Mouse (Mus musculus): Measurements from ENCODE around the gene Rffl. TPM values are rescaled to one million over a fixed set of nuclear protein-coding genes. Genes with fewer than 3 reads are reported as not detected.
A peak's percentile ranks its signal among the peaks of the same experiment; 100 is the strongest.

Gene Rffl
- polyA plus RNA-seq, 1 experiment from 2014 or later = 4.7 TPM

- H3K9me3 ChIP-seq = no peaks in the 10 kb centered on the region
- H3K27me3 ChIP-seq = no peaks in the 10 kb centered on the region
- H3K4me3 ChIP-seq = no peak overlapping the region
- no peaks in the 10 kb centered on the region for H3K36me3 ChIP-seq
- no peak overlapping the region for H3K4me2 ChIP-seq
- peaks cover 23% of the 10 kb centered on the region for H3K4me1 ChIP-seq (replicated peaks)
- H3K9ac ChIP-seq = no peak overlapping the region
- H3K27ac ChIP-seq = no peak overlapping the region
- ATAC-seq (ENCODE audit: low FRiP score) = no peak
- 90% methylated on average over 6 of the region's 6 CpGs for WGBS
These were observed 16.9 kb downstream of the Rffl start for GRCm38 (mm10) chr11:82854111-82854510.

- Histone ChIP-seq H3K9me3 (no peaks in the 10 kb centered on the region), H3K27me3 (no peaks in the 10 kb centered on the region), H3K9ac (no peak overlapping the region), H3K4me2 (no peak overlapping the region), H3K4me1 (replicated peaks) (peaks cover 23% of the 10 kb centered on the region), H3K36me3 (no peaks in the 10 kb centered on the region), H3K4me3 (no peak overlapping the region), H3K27ac (no peak overlapping the region)
- WGBS = 94% methylated on average over 7 of the region's 7 CpGs
- no peak for ATAC-seq (ENCODE audit: low FRiP score)
These were observed 18.1 kb downstream of the Rffl start for GRCm38 (mm10) chr11:82852958-82853357.

GRCm38 (mm10) chr11:82852540-82852939 lies 18.5 kb downstream of the Rffl start:
- no peak for ATAC-seq (ENCODE audit: low FRiP score)
- H3K4me1 ChIP-seq (replicated peaks) = peaks cover 23% of the 10 kb centered on the region

GRCm38 (mm10) chr11:82852115-82852514 lies 18.9 kb downstream of the Rffl start:
- H3K9me3 ChIP-seq = no peaks in the 10 kb centered on the region
- H3K4me1 ChIP-seq (replicated peaks) = peaks cover 23% of the 10 kb centered on the region
- no peaks in the 10 kb centered on the region for H3K27me3 ChIP-seq
- H3K36me3 ChIP-seq = no peaks in the 10 kb centered on the region
- no peak for ATAC-seq (ENCODE audit: low FRiP score)
- no peak overlapping the region for H3K27ac ChIP-seq
- 88% methylated on average over 11 of the region's 11 CpGs for WGBS
- H3K4me3 ChIP-seq = no peak overlapping the region
- no peak overlapping the region for H3K4me2 ChIP-seq
- no peak overlapping the region for H3K9ac ChIP-seq

More at GRCm38 (mm10) chr11:82852540-82852939, 18.5 kb downstream of the Rffl start:
- H3K4me2 ChIP-seq = no peak overlapping the region
- no peaks in the 10 kb centered on the region for H3K36me3 ChIP-seq
- H3K9ac ChIP-seq = no peak overlapping the region
- 86% methylated on average over 10 of the region's 10 CpGs for WGBS
- H3K9me3 ChIP-seq = no peaks in the 10 kb centered on the region
- no peak overlapping the region for H3K27ac ChIP-seq
- H3K4me3 ChIP-seq = no peak overlapping the region
- H3K27me3 ChIP-seq = no peaks in the 10 kb centered on the region

- Histone ChIP-seq H3K9me3 (no peaks in the 10 kb centered on the region), H3K4me3 (no peak overlapping the region), H3K27me3 (no peaks in the 10 kb centered on the region), H3K9ac (0 out of 2 replicates have a peak overlapping the region, but pooled peaks have one; percentile 2), H3K36me3 (no peaks in the 10 kb centered on the region), H3K4me1 (replicated peaks) (peaks cover 33% of the 10 kb centered on the region), H3K4me2 (no peak overlapping the region), H3K27ac (peak overlapping the region; percentile 64)
- WGBS = 49% methylated on average over 5 of the region's 5 CpGs
- no peak for ATAC-seq (ENCODE audit: low FRiP score)
These were observed 20.8 kb downstream of the Rffl start for GRCm38 (mm10) chr11:82850259-82850658.

- no peak overlapping the region for H3K27ac ChIP-seq
These were observed 23.4 kb downstream of the Rffl start for GRCm38 (mm10) chr11:82847571-82848000.

GRCm38 (mm10) chr11:82846938-82847337 lies 24.1 kb downstream of the Rffl start:
- H3K9me3 ChIP-seq = no peaks in the 10 kb centered on the region
- H3K4me2 ChIP-seq = no peak overlapping the region
- WGBS = 68% methylated on average over 3 of the region's 3 CpGs
- H3K27me3 ChIP-seq = no peaks in the 10 kb centered on the region
- no peak for ATAC-seq (ENCODE audit: low FRiP score)
- no peak overlapping the region for H3K27ac ChIP-seq
- H3K4me1 ChIP-seq (replicated peaks) = peaks cover 38% of the 10 kb centered on the region
- no peak overlapping the region for H3K4me3 ChIP-seq
- no peak overlapping the region for H3K9ac ChIP-seq
- no peaks in the 10 kb centered on the region for H3K36me3 ChIP-seq

More at GRCm38 (mm10) chr11:82847571-82848000, 23.4 kb downstream of the Rffl start:
- Histone ChIP-seq H3K4me3 (no peak overlapping the region), H3K4me1 (replicated peaks) (peaks cover 38% of the 10 kb centered on the region), H3K9me3 (no peaks in the 10 kb centered on the region), H3K4me2 (no peak overlapping the region), H3K27me3 (no peaks in the 10 kb centered on the region), H3K36me3 (no peaks in the 10 kb centered on the region), H3K9ac (no peak overlapping the region)
- 34% methylated on average over 6 of the region's 6 CpGs for WGBS
- ATAC-seq (ENCODE audit: low FRiP score) = no peak

GRCm38 (mm10) chr11:82846079-82846436 lies 25.0 kb downstream of the Rffl start:
- Histone ChIP-seq H3K27ac (peak overlapping the region; percentile 10; the same call in 1 of the 2 replicates), H3K4me3 (peak overlapping the region; percentile 7; the same call in 1 of the 2 replicates), H3K4me1 (replicated peaks) (peaks cover 30% of the 10 kb centered on the region), H3K9ac (peak overlapping the region; percentile 65), H3K4me2 (peak overlapping the region; percentile 37), H3K36me3 (no peaks in the 10 kb centered on the region), H3K9me3 (no peaks in the 10 kb centered on the region), H3K27me3 (no peaks in the 10 kb centered on the region)
- WGBS = 18% methylated on average over 4 of the region's 4 CpGs
- no peak for ATAC-seq (ENCODE audit: low FRiP score)

- Histone ChIP-seq H3K4me3 (peak overlapping the region; percentile 7; the same call in 1 of the 2 replicates), H3K27me3 (no peaks in the 10 kb centered on the region), H3K4me2 (peak overlapping the region; percentile 37), H3K9ac (peak overlapping the region; percentile 65), H3K4me1 (replicated peaks) (peaks cover 26% of the 10 kb centered on the region), H3K27ac (peak overlapping the region; percentile 10), H3K9me3 (no peaks in the 10 kb centered on the region), H3K36me3 (no peaks in the 10 kb centered on the region)
- 28% methylated on average over 16 of the region's 16 CpGs for WGBS
- ATAC-seq (ENCODE audit: low FRiP score) = 0 out of 2 replicates have a peak, but pooled peaks have one; percentile 49
These were observed 25.5 kb downstream of the Rffl start for GRCm38 (mm10) chr11:82845415-82846078.

- no peak overlapping the region for H3K4me3 ChIP-seq
- ATAC-seq (ENCODE audit: low FRiP score) = no peak
- H3K36me3 ChIP-seq = no peaks in the 10 kb centered on the region
- H3K27me3 ChIP-seq = no peaks in the 10 kb centered on the region
- peak overlapping the region; percentile 65; the same call in 1 of the 2 replicates for H3K9ac ChIP-seq
- peak overlapping the region; percentile 10; the same call in 1 of the 2 replicates for H3K27ac ChIP-seq
- no peak overlapping the region for H3K4me2 ChIP-seq
- WGBS = 72% methylated on average over 11 of the region's 11 CpGs
- H3K9me3 ChIP-seq = no peaks in the 10 kb centered on the region
- peaks cover 20% of the 10 kb centered on the region for H3K4me1 ChIP-seq (replicated peaks)
These were observed 26.1 kb downstream of the Rffl start for GRCm38 (mm10) chr11:82844771-82845414.

GRCm38 (mm10) chr11:82838511-82838910 lies 32.5 kb downstream of the Rffl start:
- H3K9ac ChIP-seq = no peak overlapping the region
- no peaks in the 10 kb centered on the region for H3K9me3 ChIP-seq
- no peak for ATAC-seq (ENCODE audit: low FRiP score)
- WGBS = 32% methylated on average over 5 of the region's 5 CpGs
- no peak overlapping the region for H3K4me3 ChIP-seq
- H3K4me1 ChIP-seq (replicated peaks) = peaks cover 24% of the 10 kb centered on the region
- H3K27me3 ChIP-seq = no peaks in the 10 kb centered on the region
- H3K4me2 ChIP-seq = no peak overlapping the region
- no peaks in the 10 kb centered on the region for H3K36me3 ChIP-seq
- H3K27ac ChIP-seq = no peak overlapping the region

- ATAC-seq (ENCODE audit: low FRiP score) = no peak
- H3K9ac ChIP-seq = no peak overlapping the region; the same call in 1 of the 2 replicates
- no peaks in the 10 kb centered on the region for H3K9me3 ChIP-seq
- H3K4me2 ChIP-seq = no peak overlapping the region
- peaks cover 24% of the 10 kb centered on the region for H3K4me1 ChIP-seq (replicated peaks)
- 19% methylated on average over 7 of the region's 7 CpGs for WGBS
- H3K27me3 ChIP-seq = no peaks in the 10 kb centered on the region
- H3K36me3 ChIP-seq = no peaks in the 10 kb centered on the region
- H3K27ac ChIP-seq = no peak overlapping the region
- no peak overlapping the region for H3K4me3 ChIP-seq
These were observed 33.2 kb downstream of the Rffl start for GRCm38 (mm10) chr11:82837848-82838247.
